16 mouse cellular contexts compared by ENCODE assay signal in the genomic region with DNA sequence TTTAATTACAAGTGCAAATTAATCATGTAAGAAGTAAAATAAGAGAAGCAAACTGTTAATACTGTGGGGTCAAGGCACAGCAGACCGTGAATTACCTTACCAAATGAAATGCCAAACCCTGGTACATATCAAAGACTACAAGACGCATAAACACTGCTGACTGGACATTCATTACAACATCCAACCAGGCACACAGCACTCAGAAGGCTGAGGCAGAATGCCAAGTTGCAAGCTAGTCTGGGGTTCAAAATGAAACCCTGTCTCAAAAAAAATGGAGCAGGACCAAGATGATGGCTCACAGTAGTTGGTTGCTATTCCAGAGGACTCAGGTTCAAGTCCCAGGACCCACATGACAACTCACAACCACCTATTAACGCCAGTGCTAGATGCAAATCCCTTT. TPM values are rescaled to one million over a fixed set of nuclear protein-coding genes. Genes with fewer than 3 reads are reported as not detected.
A peak's percentile ranks its signal among the peaks of the same experiment; 100 is the strongest.
DNase-seq lines count a peak whose midpoint lies in the region; ATAC-seq and TF ChIP-seq lines count a peak whose summit lies in the region.
"Had no signal": no experiment of that assay in that cellular context is flagged by ENCODE, and none has a peak within 500 bp of the region (broad histone marks: within the 10 kb centered on the region; RNA-seq: fewer than 3 reads in every experiment).

No protein-coding gene starts in this region.

- no peaks in the 10 kb centered on the region for H3K9me3 ChIP-seq in liver, postnatal 0 days (ENCODE audit: low read length)
- H3K9me3 ChIP-seq: embryonic facial prominence, embryonic 12.5 days; forebrain, embryonic 15.5 days; heart, embryonic 12.5 days; hindbrain, embryonic 15.5 days had no signal

- DNase-seq in heart, adult 11 months = peak; percentile 73
- no peak for DNase-seq in heart, postnatal 36 days
- DNase-seq in liver, adult 2 months (ENCODE audit: extremely low read depth, low read depth, low spot score) = peak; percentile 83
- DNase-seq in liver, postnatal 0 days = no peak
- DNase-seq in adrenal gland, postnatal 10 days = peak; percentile 43
- peak; percentile 23 for DNase-seq in adrenal gland, postnatal 25 days
- no peak for DNase-seq in cerebellum, postnatal 36 days
- DNase-seq: cerebellum, adult 11 months; cerebellum, adult 8-10 months; cerebellum, postnatal 14 days; gastrocnemius, postnatal 10 days had no signal

- 40% methylated on average over 3 of the region's 3 CpGs for WGBS in liver, adult 2 months
- 81% methylated on average over 3 of the region's 3 CpGs for WGBS in liver, postnatal 0 days (ENCODE audit: insufficient replicate concordance)

- ATAC-seq in liver, postnatal 0 days = no peak
- ATAC-seq: forebrain, embryonic 15.5 days; intestine, postnatal 0 days had no signal

- H3K9ac ChIP-seq in liver, adult 2 months (ENCODE audit: low read depth, low read length) = no peak overlapping the region
- H3K9ac ChIP-seq in liver, postnatal 0 days (replicated peaks) = no peak overlapping the region
- H3K9ac ChIP-seq: embryonic facial prominence, embryonic 12.5 days; forebrain, embryonic 15.5 days; heart, embryonic 12.5 days; hindbrain, embryonic 15.5 days had no signal

- no peak for TF ChIP-seq POLR2A in liver, adult 2 months (IDR thresholded peaks at IDR 0.05; ENCODE audit: extremely low read depth, insufficient read depth, low read length)

- peaks cover 22% of the 10 kb centered on the region for H3K79me2 ChIP-seq in liver, adult 2 months (ENCODE audit: control insufficient read depth, insufficient read depth, low read length)

- peaks cover 37% of the 10 kb centered on the region for H3K36me3 ChIP-seq in liver, adult 2 months (ENCODE audit: control insufficient read depth, insufficient read depth, low read length)
- H3K36me3 ChIP-seq in liver, postnatal 0 days (replicated peaks; ENCODE audit: insufficient read depth, low read length) = peaks cover 54% of the 10 kb centered on the region

- no peaks in the 10 kb centered on the region for H3K27me3 ChIP-seq in liver, adult 2 months (ENCODE audit: control insufficient read depth, insufficient read depth, low read length)
- H3K27me3 ChIP-seq in liver, postnatal 0 days (ENCODE audit: insufficient read depth, low read length) = no peaks in the 10 kb centered on the region
- H3K27me3 ChIP-seq: embryonic facial prominence, embryonic 12.5 days; forebrain, embryonic 15.5 days; heart, embryonic 12.5 days; hindbrain, embryonic 15.5 days had no signal

- peak overlapping the region; percentile 71 for H3K27ac ChIP-seq in liver, adult 2 months (replicated peaks; ENCODE audit: insufficient read depth, low read depth, low read length)
- H3K27ac ChIP-seq in liver, postnatal 0 days (ENCODE audit: low read depth) = no peak overlapping the region
- H3K27ac ChIP-seq: embryonic facial prominence, embryonic 12.5 days; forebrain, embryonic 15.5 days; hindbrain, embryonic 15.5 days had no signal

- no peak overlapping the region for H3K4me2 ChIP-seq in liver, postnatal 0 days (ENCODE audit: low read depth, low read length)
- H3K4me2 ChIP-seq: embryonic facial prominence, embryonic 12.5 days; forebrain, embryonic 15.5 days; heart, embryonic 12.5 days; hindbrain, embryonic 15.5 days had no signal

- TF ChIP-seq CTCF in liver, adult 2 months (IDR thresholded peaks at IDR 0.05; ENCODE audit: low read depth, low read length) = no peak
- no peak for TF ChIP-seq CTCF in liver, postnatal 0 days (IDR thresholded peaks at IDR 0.05; ENCODE audit: low read depth)

- H3K4me1 ChIP-seq in liver, adult 2 months (ENCODE audit: control insufficient read depth, insufficient read depth, low read length) = peaks cover 18% of the 10 kb centered on the region
- H3K4me1 ChIP-seq in liver, postnatal 0 days (ENCODE audit: insufficient read depth) = peaks cover 8% of the 10 kb centered on the region; the same call in 1 of the 2 replicates
- H3K4me1 ChIP-seq: embryonic facial prominence, embryonic 12.5 days; hindbrain, embryonic 15.5 days had no signal

- H3K4me3 ChIP-seq in liver, adult 2 months (ENCODE audit: insufficient read depth, low read depth, low read length) = no peak overlapping the region
- H3K4me3 ChIP-seq in liver, postnatal 0 days (ENCODE audit: low read depth, low read length) = no peak overlapping the region
- H3K4me3 ChIP-seq: embryonic facial prominence, embryonic 12.5 days; forebrain, embryonic 15.5 days; heart, embryonic 12.5 days; hindbrain, embryonic 15.5 days had no signal

- intact Hi-C loops in heart, postnatal 36 days (cut with DNase I) = loop anchor here (10.0 kb wide), 2 partner anchors 361 to 401 kb away; no protein-coding TSS in a partner anchor

- no peak for TF ChIP-seq EP300 in liver, postnatal 0 days (IDR thresholded peaks at IDR 0.05; ENCODE audit: low read depth)

RNA-seq across cellular contexts. Expression of gene Idnk, which starts 26.7 kb away (rescaled TPM):
- 10 to 100 TPM; 25.0 to 26.6 TPM for total RNA-seq in heart, postnatal 36 days (2021)
- 34.0 and 34.5 TPM in 2 replicates for total RNA-seq in liver, adult 2 months (2014; rRNA removed)
- polyA plus RNA-seq in liver, adult 2 months (2012; rRNA removed) = 26.9 and 27.3 TPM in 2 replicates
- 35.4 and 37.6 TPM in 2 replicates for polyA plus RNA-seq in liver, postnatal 0 days (2015; fragmentation: Nextera tagmentation; extraction: Ambion mirVana)
- total RNA-seq in adrenal gland, postnatal 10 days (2021) = 10 to 100 TPM; 43.8 to 48.6 TPM
- total RNA-seq in adrenal gland, postnatal 25 days (2021) = 45.4 and 55.2 TPM in 2 replicates

RNA-seq across cellular contexts. Expression of gene Ubqln1, which starts 31.3 kb away (rescaled TPM):
- 10 to 100 TPM; 47.8 to 49.6 TPM for total RNA-seq in heart, postnatal 36 days (2021)
- 77.4 and 87.1 TPM in 2 replicates for total RNA-seq in liver, adult 2 months (2014; rRNA removed)
- polyA plus RNA-seq in liver, adult 2 months (2012; rRNA removed) = 119 and 146 TPM in 2 replicates
- polyA plus RNA-seq in liver, postnatal 0 days (2015; fragmentation: Nextera tagmentation; extraction: Ambion mirVana) = 44.2 and 44.5 TPM in 2 replicates
- 10 to 100 TPM; 89.6 to 93.1 TPM for total RNA-seq in adrenal gland, postnatal 10 days (2021)
- total RNA-seq in adrenal gland, postnatal 25 days (2021) = 118 and 136 TPM in 2 replicates

RNA-seq across cellular contexts. Expression of gene Hnrnpa0, which starts 55.8 kb away (rescaled TPM):
- total RNA-seq in heart, postnatal 36 days (2021) = 10 to 100 TPM; 62.0 to 76.3 TPM
- 16.1 and 20.3 TPM in 2 replicates for total RNA-seq in liver, adult 2 months (2014; rRNA removed)
- polyA plus RNA-seq in liver, adult 2 months (2012; rRNA removed) = 35.4 and 36.0 TPM in 2 replicates
- polyA plus RNA-seq in liver, postnatal 0 days (2015; fragmentation: Nextera tagmentation; extraction: Ambion mirVana) = 11.0 and 11.4 TPM in 2 replicates
- total RNA-seq in adrenal gland, postnatal 10 days (2021) = 100 to 1,000 TPM; 139 to 143 TPM
- 115 and 127 TPM in 2 replicates for total RNA-seq in adrenal gland, postnatal 25 days (2021)

Comparison
In these comparisons a context has a peak if more than half of its experiments do, and no peak if none do; other contexts are left out.
1. DNase-seq: peak in heart, adult 11 months (single experiment), liver, adult 2 months (single experiment), adrenal gland, postnatal 10 days (single experiment) and adrenal gland, postnatal 25 days (single experiment); none in heart, postnatal 36 days (0 of 2), liver, postnatal 0 days (single experiment) and cerebellum, postnatal 36 days (0 of 2).